Mouse (Mus musculus): Measurements from ENCODE around the gene Sh3gl1. TPM values are rescaled to one million over a fixed set of nuclear protein-coding genes. Genes with fewer than 3 reads are reported as not detected.
A peak's percentile ranks its signal among the peaks of the same experiment; 100 is the strongest.

The Sh3gl1 gene
- polyA plus RNA-seq, 1 experiment from 2014 or later = 44.9 TPM

DNA sequence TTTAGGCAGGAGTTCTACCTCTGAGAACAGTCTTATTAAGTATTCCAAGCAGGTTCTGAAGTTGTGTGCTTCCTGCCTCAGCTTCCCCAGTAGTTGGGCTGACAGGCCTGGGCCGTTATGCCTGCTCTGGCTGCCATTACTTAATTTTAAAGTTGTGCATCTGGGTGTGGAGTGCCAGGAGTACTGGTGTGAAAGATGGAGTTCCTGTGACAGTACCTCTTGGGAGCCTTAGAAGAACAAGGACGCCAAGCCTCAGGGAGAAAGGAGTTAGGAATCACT, 26.5 kb downstream of the Sh3gl1 start:
- no peak overlapping the region for H3K27ac ChIP-seq (ENCODE audit: low read length)
- H3K9me3 ChIP-seq (replicated peaks; ENCODE audit: control insufficient read depth, low read length) = no peaks in the 10 kb centered on the region
- peak overlapping the region; percentile 87 for H3K4me2 ChIP-seq (ENCODE audit: low read depth, low read length)
- H3K4me3 ChIP-seq (ENCODE audit: low read depth, low read length) = peak overlapping the region; percentile 79
- peak overlapping the region; percentile 72 for H3K9ac ChIP-seq (ENCODE audit: low read depth, low read length)
- H3K36me3 ChIP-seq (ENCODE audit: control insufficient read depth, insufficient read depth) = no peaks in the 10 kb centered on the region
- no peak for ATAC-seq (ENCODE audit: low read depth)
- 50% methylated on average over 2 of the region's 2 CpGs for WGBS (ENCODE audit: insufficient replicate concordance)
- H3K27me3 ChIP-seq (ENCODE audit: control insufficient read depth, insufficient read depth, low read depth, low read length) = no peaks in the 10 kb centered on the region; the same call in 1 of the 2 replicates
- peaks cover 26% of the 10 kb centered on the region for H3K4me1 ChIP-seq (ENCODE audit: control insufficient read depth, low read depth, low read length)

DNA sequence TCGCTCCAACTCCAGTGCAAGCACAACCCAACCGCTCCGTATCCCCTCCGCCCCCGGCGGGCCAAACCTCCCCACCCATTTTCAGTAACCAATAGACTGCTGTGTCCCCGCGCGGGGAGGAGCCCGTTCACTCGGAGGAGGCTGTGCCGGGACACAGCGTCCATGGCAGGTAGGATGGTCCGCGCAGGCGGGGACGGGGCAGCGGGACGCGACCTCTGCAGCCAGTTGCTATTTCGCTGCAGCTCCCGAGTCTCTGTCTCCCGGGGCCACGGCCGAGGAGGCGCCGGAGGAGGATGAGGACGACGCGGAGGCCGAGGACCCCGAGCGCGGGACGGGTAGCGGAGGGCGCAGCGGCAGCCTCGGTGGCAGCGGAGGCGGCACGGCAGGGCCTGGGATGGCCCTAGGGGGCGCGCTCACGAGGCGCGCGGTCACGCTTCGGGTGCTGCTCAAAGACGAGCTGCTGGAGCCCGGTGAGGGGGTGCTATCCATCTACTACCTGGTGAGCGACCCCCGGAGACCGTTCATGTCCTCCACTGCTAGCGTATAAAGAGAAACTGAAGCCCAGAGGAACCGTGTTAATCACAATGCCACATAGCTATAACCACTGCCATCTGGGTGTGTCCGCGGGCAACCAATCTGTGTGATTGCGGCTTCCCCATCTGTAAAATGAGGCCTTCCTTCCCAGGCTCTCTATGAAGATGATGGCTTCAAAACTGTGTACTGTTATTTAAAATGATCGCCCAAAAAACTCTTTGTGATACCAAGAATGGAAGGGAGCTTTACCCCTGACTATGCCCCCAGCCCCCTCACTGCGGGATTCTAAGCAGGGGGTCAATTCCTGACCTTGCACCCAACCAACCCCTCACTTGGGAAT, 27.1 kb downstream of the Sh3gl1 start:
- peak overlapping the region; percentile 87 for H3K4me2 ChIP-seq (ENCODE audit: low read depth, low read length)
- no peaks in the 10 kb centered on the region; the same call in 1 of the 2 replicates for H3K27me3 ChIP-seq (ENCODE audit: control insufficient read depth, insufficient read depth, low read depth, low read length)
- peak; percentile 89 for ATAC-seq (ENCODE audit: low read depth)
- H3K9ac ChIP-seq (ENCODE audit: low read depth, low read length) = peak overlapping the region; percentile 72
- H3K36me3 ChIP-seq (ENCODE audit: control insufficient read depth, insufficient read depth) = no peaks in the 10 kb centered on the region
- no peaks in the 10 kb centered on the region for H3K9me3 ChIP-seq (replicated peaks; ENCODE audit: control insufficient read depth, low read length)
- H3K27ac ChIP-seq (ENCODE audit: low read length) = peak overlapping the region; percentile 64
- peak overlapping the region; percentile 79 for H3K4me3 ChIP-seq (ENCODE audit: low read depth, low read length)
- 1% methylated on average over 62 of the region's 62 CpGs for WGBS (ENCODE audit: insufficient replicate concordance)
- peaks cover 26% of the 10 kb centered on the region for H3K4me1 ChIP-seq (ENCODE audit: control insufficient read depth, low read depth, low read length)

DNA sequence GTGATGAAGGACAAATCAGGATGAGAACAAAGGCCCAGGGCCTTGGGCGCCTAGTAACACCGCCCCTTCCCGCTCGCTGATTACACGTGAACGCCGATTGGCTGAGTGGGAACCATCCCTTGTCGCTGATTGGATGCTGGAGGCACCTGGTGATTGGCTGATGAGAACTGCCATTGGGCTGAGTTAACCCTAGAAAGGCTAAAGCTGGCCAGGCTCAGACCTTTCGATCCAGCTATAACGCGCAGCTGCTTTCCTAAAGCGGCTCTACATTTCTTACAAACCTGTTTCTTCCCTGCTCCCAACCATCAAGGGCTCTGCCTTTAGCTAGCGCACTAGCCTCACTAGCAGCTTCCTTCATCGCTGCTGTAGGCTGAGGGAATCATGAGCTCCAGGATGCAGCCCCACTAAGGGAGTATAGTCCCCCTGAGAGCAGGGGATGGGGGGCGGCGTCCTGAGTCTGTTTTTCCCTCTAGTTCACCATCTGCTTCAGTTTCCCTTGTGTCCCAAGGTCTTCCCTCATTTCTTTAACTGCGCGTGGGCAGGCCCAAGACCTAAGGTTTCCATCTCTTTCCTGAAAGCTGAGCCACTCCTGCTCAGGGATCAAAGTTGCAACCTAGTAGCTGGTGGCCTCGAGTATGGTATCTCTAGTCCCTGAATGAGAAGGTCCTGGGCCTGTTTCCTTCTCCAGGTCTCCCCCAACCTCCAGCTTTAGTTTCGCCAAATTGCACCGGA, 27.9 kb downstream of the Sh3gl1 start:
- peak; percentile 86 for ATAC-seq (ENCODE audit: low read depth)
- peak overlapping the region; percentile 79 for H3K4me3 ChIP-seq (ENCODE audit: low read depth, low read length)
- peak overlapping the region; percentile 87 for H3K4me2 ChIP-seq (ENCODE audit: low read depth, low read length)
- peak overlapping the region; percentile 64 for H3K27ac ChIP-seq (ENCODE audit: low read length)
- H3K4me1 ChIP-seq (ENCODE audit: control insufficient read depth, low read depth, low read length) = peaks cover 26% of the 10 kb centered on the region
- no peaks in the 10 kb centered on the region for H3K9me3 ChIP-seq (replicated peaks; ENCODE audit: control insufficient read depth, low read length)
- H3K9ac ChIP-seq (ENCODE audit: low read depth, low read length) = peak overlapping the region; percentile 53
- H3K36me3 ChIP-seq (ENCODE audit: control insufficient read depth, insufficient read depth) = no peaks in the 10 kb centered on the region
- H3K27me3 ChIP-seq (ENCODE audit: control insufficient read depth, insufficient read depth, low read depth, low read length) = no peaks in the 10 kb centered on the region; the same call in 1 of the 2 replicates
- under 1% methylated on average over 21 of the region's 21 CpGs for WGBS (ENCODE audit: insufficient replicate concordance)

DNA sequence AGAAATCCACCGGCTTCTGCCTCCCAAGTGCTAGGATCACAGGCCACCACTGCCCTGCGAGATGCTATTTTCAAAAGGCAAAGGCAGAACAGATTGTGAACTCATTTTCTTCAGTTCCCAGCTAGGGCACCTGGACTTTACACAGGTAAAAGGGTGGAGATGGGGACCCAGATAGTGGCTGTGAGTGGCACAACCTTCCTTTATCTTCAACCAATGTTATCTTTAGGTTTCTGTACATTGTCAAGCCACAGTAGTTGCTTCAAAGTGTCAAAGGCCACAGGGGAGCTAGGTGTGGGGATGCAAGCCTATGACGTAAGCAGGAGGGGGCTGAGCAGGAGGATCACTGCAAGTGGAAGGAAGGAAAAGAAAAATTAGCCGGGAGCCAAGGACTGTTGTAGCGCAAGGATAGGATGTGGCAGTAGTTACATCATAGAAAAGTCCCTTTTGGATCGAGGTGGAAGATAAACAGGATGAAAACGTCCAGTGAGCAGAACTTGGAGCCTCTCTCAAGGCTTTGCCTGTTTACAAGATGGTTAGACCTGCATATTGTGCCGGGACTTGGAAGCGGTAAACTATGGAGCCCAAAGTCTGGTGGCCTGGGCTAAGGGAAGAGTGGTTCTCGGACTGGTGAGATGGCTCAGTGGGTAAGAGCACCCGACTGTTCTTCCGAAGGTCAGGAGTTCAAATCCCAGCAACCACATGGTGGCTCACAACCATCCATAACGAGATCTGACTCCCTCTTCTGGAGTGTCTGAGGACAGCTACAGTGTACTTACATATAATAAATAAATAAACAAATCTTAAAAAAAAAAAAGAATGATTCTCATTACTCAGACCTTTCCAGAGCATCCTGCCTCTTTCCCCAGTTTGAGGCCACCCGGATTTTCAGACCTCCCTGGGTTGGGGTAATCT, 28.7 kb downstream of the Sh3gl1 start:
- Histone ChIP-seq H3K4me3 (ENCODE audit: low read depth, low read length) (peak overlapping the region; percentile 79), H3K4me1 (ENCODE audit: control insufficient read depth, low read depth, low read length) (peaks cover 26% of the 10 kb centered on the region), H3K36me3 (ENCODE audit: control insufficient read depth, insufficient read depth) (no peaks in the 10 kb centered on the region), H3K27ac (ENCODE audit: low read length) (peak overlapping the region; percentile 56), H3K9me3 (replicated peaks; ENCODE audit: control insufficient read depth, low read length) (no peaks in the 10 kb centered on the region), H3K4me2 (ENCODE audit: low read depth, low read length) (peak overlapping the region; percentile 87; the same call in 1 of the 2 replicates), H3K27me3 (ENCODE audit: control insufficient read depth, insufficient read depth, low read depth, low read length) (no peaks in the 10 kb centered on the region; the same call in 1 of the 2 replicates), H3K9ac (ENCODE audit: low read depth, low read length) (no peak overlapping the region)
- no peak for ATAC-seq (ENCODE audit: low read depth)
- WGBS (ENCODE audit: insufficient replicate concordance) = 36% methylated on average over 13 of the region's 14 CpGs

DNA sequence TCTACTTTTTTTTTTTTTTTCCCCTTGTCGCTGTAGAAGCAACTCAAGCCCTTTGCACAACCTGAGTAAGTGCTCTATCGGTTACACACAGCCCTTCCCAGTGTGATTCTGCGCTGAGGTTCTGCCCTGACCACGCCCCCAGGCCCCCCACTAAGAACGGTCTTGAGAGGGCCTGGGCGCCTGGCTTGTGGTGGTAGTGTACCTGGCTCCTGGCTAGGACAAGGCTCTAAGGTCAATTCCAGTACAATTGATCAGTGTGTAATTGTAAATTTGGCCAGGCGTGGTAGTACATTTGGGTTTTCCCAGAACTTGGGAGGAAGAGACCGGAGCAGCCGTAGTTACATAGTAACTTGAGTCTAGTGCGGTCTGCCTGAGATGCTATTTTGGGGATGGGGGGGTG, 29.5 kb downstream of the Sh3gl1 start:
- no peaks in the 10 kb centered on the region; the same call in 1 of the 2 replicates for H3K27me3 ChIP-seq (ENCODE audit: control insufficient read depth, insufficient read depth, low read depth, low read length)
- H3K27ac ChIP-seq (ENCODE audit: low read length) = no peak overlapping the region
- no peak overlapping the region for H3K4me3 ChIP-seq (ENCODE audit: low read depth, low read length)
- WGBS (ENCODE audit: insufficient replicate concordance) = 60% methylated on average over 10 of the region's 10 CpGs
- no peak for ATAC-seq (ENCODE audit: low read depth)
- H3K4me1 ChIP-seq (ENCODE audit: control insufficient read depth, low read depth, low read length) = peaks cover 26% of the 10 kb centered on the region
- H3K36me3 ChIP-seq (ENCODE audit: control insufficient read depth, insufficient read depth) = no peaks in the 10 kb centered on the region
- no peak overlapping the region for H3K4me2 ChIP-seq (ENCODE audit: low read depth, low read length)
- H3K9me3 ChIP-seq (replicated peaks; ENCODE audit: control insufficient read depth, low read length) = no peaks in the 10 kb centered on the region
- no peak overlapping the region for H3K9ac ChIP-seq (ENCODE audit: low read depth, low read length)

DNA sequence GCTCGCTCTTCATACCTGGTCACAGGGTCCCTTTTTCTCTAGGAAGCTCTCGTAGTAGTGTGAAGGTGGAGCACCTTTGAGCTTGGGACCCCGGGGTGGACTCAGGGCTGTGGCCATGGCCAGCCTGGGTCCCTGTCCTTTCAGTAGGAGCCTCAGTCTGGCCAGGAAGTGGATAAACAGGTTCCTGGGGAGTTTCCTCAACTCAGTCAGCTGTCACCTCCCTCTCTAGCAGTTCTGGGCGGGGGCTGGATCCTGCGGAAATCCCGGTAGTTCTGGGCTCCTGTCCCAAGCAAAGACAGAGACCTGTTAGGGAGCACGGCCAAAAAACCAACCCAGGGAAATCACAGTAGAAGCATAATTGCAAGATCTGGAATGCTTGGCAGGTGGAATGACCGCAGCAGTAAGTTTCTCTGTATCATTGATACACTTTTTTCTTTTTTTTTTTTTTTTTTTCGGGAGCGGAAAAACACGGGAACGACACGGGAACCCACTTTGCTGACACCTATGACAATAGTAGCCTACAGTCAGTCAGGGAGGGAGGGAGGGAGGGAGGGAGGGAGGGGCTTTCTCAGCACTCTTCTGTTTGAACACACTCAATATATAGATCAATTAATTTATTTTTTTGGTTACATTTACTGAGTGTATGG, 30.9 kb downstream of the Sh3gl1 start, which contains the start of the genes Stap2 and Mpnd:
Gene Stap2, minus strand, starts transcription at position 170 of the 647 bp plus-strand sequence.
Gene Mpnd, plus strand, starts transcription at position 297 of the 647 bp plus-strand sequence.
- Histone ChIP-seq H3K4me3 (ENCODE audit: low read depth, low read length) (peak within 1 kb of the TSS; percentile 28; the same call in 1 of the 2 replicates), H3K9ac (ENCODE audit: low read depth, low read length) (no peak within 1 kb of the TSS; the same call in 1 of the 2 replicates), H3K27ac (ENCODE audit: low read length) (no peak within 1 kb of the TSS), H3K36me3 (ENCODE audit: control insufficient read depth, insufficient read depth) (no peaks in the 10 kb centered on the region), H3K4me2 (ENCODE audit: low read depth, low read length) (peak within 1 kb of the TSS; percentile 7), H3K9me3 (replicated peaks; ENCODE audit: control insufficient read depth, low read length) (no peaks in the 10 kb centered on the region), H3K4me1 (ENCODE audit: control insufficient read depth, low read depth, low read length) (peaks cover 24% of the 10 kb centered on the region), H3K27me3 (ENCODE audit: control insufficient read depth, insufficient read depth, low read depth, low read length) (no peaks in the 10 kb centered on the region; the same call in none of the 2 replicates)
- WGBS (ENCODE audit: insufficient replicate concordance) = 23% methylated on average over 13 of the region's 13 CpGs
- ATAC-seq (ENCODE audit: low read depth) = no peak

DNA sequence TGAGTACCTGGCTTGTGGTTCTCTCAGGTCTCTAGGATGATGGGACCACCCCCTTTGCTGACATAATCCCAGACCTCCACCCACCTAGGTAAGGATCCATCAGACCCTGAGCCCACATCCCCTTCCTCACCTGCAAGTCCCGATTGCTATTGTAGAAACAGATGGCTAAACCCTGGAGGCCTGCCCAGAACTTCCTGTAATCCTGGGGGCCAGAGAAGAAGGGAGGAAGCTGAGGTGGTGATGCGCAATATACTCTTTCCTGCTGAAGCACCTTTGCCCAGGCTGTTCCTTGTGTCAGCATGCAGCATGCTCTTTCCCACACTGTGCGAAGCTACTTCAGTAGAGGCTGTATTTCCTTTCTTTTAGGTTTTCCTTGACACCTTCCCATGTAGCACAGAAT, 33.4 kb downstream of the Sh3gl1 start:
- Histone ChIP-seq H3K4me3 (ENCODE audit: low read depth, low read length) (no peak overlapping the region), H3K9ac (ENCODE audit: low read depth, low read length) (no peak overlapping the region), H3K36me3 (ENCODE audit: control insufficient read depth, insufficient read depth) (no peaks in the 10 kb centered on the region), H3K9me3 (replicated peaks; ENCODE audit: control insufficient read depth, low read length) (no peaks in the 10 kb centered on the region), H3K27me3 (ENCODE audit: control insufficient read depth, insufficient read depth, low read depth, low read length) (peaks cover 3% of the 10 kb centered on the region), H3K4me1 (ENCODE audit: control insufficient read depth, low read depth, low read length) (peaks cover 8% of the 10 kb centered on the region), H3K4me2 (ENCODE audit: low read depth, low read length) (no peak overlapping the region), H3K27ac (ENCODE audit: low read length) (no peak overlapping the region)
- ATAC-seq (ENCODE audit: low read depth) = no peak
- WGBS (ENCODE audit: insufficient replicate concordance) = 41% methylated on average over 3 of the region's 3 CpGs
